Mouse (Mus musculus) thymus, postnatal 0 days (tissue): Measurements from ENCODE around the gene Cited4. TPM values are rescaled to one million over a fixed set of nuclear protein-coding genes. Genes with fewer than 3 reads are reported as not detected.

Experiments used
- DNase-seq: peaks from one replicate; pipeline ENCODE4 v3.0.0-alpha.2; 2015; ENCODE audit warnings: low spot score
- polyA plus RNA-seq: library from polyadenylated mRNA; unstranded; fragments of >200 nt; fragmentation: Nextera tagmentation; extraction: Ambion mirVana; gene quantifications from 2 replicates; pipeline ENCODE4 v1.2.1, GENCODE M21; 2015

Gene Cited4
- polyA plus RNA-seq, 1 experiment from 2014 or later = 4.1 TPM

GRCm38 (mm10) chr4:120675640-120676039 lies 9.3 kb downstream of the Cited4 start:
- DNase-seq = no peak

DNA sequence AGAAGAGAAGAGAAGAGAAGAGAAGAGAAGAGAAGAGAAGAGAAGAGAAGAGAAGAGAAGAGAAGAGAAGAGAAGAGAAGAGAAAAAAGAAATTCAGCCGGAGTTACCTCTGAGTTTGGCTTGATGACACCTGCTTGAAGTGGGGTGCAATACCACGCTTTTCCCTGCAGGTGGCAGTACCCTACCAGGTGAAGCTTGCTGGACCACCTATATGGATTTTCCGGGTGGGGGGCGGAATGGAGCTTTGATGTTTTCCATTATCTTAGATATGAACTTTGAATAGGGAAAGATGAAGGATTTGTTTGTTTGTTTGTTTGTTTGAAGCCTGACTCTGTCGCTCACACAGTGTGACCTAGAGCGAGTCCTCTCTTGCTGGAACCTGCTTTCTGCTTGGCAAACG lies 14.6 kb downstream of the Cited4 start:
- DNase-seq = peak; percentile 60

DNA sequence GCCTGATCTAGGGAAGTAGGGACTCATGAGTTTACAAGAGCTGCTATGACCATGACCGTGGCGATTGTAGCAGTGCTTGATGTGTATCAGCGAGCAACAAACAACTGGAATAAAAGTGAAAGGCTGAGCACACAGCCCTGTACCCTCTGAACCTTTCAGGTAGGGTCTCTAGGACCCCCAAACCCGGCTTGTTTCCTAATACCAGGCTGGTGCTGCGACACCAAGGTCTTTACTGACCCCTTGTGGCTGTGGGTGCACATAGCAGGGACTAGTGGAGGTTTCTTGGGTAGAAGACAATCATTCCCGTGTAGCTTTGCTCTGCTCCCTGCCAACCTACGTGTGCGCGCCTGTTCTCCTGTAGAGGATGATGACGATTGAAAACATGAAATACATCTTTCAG lies 15.8 kb downstream of the Cited4 start:
- peak; percentile 73 for DNase-seq

GRCm38 (mm10) chr4:120683278-120683997 lies 17.1 kb downstream of the Cited4 start:
- DNase-seq = no peak

- no peak for DNase-seq
These were observed 20.9 kb downstream of the Cited4 start for GRCm38 (mm10) chr4:120687282-120687681.

DNA sequence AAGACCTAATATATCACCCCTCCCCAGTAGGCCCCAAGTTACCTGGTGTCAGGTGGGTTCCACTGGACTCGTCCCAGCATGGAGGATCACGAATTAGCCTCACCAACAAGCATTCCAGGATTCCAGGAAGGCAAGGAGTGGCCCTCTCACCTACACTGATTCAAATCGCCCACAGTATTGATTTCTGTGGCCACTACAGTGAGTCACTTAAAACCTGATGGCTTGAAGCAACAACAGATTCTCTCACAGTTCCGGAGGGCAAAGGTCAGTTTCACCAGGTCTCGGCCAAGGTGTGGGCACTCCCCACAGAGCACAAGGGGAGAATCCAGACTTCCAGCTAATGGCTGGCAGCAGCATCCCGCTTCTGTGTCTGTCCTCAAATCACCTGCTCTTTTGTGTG lies 22.9 kb downstream of the Cited4 start:
- DNase-seq = no peak

- DNase-seq = no peak
These were observed 26.3 kb downstream of the Cited4 start for GRCm38 (mm10) chr4:120692717-120693116.

GRCm38 (mm10) chr4:120697353-120697752 lies 31.0 kb downstream of the Cited4 start:
- no peak for DNase-seq

GRCm38 (mm10) chr4:120697799-120698484 lies 31.6 kb downstream of the Cited4 start:
- DNase-seq = no peak

- no peak for DNase-seq
These were observed 34.8 kb downstream of the Cited4 start for GRCm38 (mm10) chr4:120701180-120701579.

GRCm38 (mm10) chr4:120702056-120702455 lies 35.7 kb downstream of the Cited4 start:
- DNase-seq = no peak

DNA sequence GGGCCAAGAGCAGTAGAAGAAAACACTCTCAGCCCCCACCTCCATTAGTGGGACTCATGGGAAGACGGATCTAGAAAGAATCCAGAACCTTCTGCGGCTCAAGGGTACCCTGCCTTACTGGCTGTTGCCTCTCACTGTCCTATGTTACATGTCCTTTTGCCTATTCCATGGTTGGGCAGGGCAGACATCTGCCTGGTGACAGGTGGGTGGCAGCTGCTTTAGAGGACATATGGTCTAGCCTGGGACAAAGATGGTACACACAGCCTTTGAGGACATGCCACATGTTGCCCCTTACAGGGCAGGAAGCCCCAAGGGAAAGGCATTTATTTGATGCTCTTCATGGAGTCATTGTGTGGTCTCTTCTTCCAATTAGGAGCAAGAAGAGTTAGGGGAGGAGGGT lies 36.1 kb downstream of the Cited4 start:
- no peak for DNase-seq

GRCm38 (mm10) chr4:120712236-120712635 lies 45.9 kb downstream of the Cited4 start:
- DNase-seq = no peak

- no peak for DNase-seq
These were observed 46.6 kb downstream of the Cited4 start for GRCm38 (mm10) chr4:120713021-120713420.

- no peak for DNase-seq
These were observed 47.6 kb downstream of the Cited4 start for GRCm38 (mm10) chr4:120713856-120714497.

DNA sequence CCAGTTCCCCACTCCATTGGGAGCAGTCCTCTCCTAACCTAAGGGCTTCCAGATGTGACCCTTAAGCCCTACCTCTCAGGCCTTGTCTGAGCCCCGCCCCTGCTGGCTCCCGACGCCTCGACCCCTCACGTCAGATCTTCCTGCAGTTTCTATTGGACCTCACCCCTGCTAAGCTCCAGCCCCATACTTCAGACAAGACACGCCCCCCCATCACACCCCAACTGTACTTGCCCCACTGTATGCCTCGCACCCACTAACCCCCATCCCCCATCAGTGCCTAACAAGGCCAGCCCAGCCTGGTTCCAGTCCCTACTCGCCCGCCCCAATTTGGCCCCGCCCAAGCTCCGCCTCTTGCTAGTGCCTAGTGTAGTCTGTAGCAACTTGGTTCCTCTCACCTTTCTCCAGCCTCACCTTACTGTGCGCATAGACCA lies 49.8 kb downstream of the Cited4 start:
- DNase-seq = peak; percentile 35

GRCm38 (mm10) chr4:120716765-120717164 lies 50.4 kb downstream of the Cited4 start:
- no peak for DNase-seq

Other genes starting within 250 kb of the Cited4 start
- not detected in 2 replicates for gene Slfnl1, start 134.3 kb upstream of the Cited4 start, polyA plus RNA-seq
- 61.6 and 63.5 TPM in 2 replicates for gene Ctps, start 96.3 kb upstream of the Cited4 start, polyA plus RNA-seq
- gene Gm8439, start 77.8 kb upstream of the Cited4 start, polyA plus RNA-seq = not detected in 2 replicates
- 0.32 and 0.34 TPM in 2 replicates for gene Kcnq4, start 82.0 kb downstream of the Cited4 start, polyA plus RNA-seq
- 85.3 and 90.4 TPM in 2 replicates for gene Nfyc, start 165.0 kb downstream of the Cited4 start, polyA plus RNA-seq
- 0.30 and 0.35 TPM in 2 replicates for gene Rims3, start 188.2 kb downstream of the Cited4 start, polyA plus RNA-seq